Mouse (Mus musculus) myocyte (in vitro differentiated cells): ENCODE results near the gene Fbll1. TPM values are rescaled to one million over a fixed set of nuclear protein-coding genes. Genes with fewer than 3 reads are reported as not detected.
"Not testable (repeated sequence)": the region's sequence is repeated elsewhere in the genome, so short reads cannot be mapped to it uniquely, and the experiment has no call there.

ENCODE experiments used
- H3K27me3 ChIP-seq: one replicate; pipeline ENCODE4 v1.6.1; 2011; ENCODE audit not compliant: control insufficient read depth, insufficient read depth, insufficient read length
- H3K36me3 ChIP-seq: one replicate; pipeline ENCODE4 v1.6.1; 2011; ENCODE audit not compliant: control insufficient read depth, insufficient read depth
- H3K4me2 ChIP-seq: one replicate; pipeline ENCODE4 v1.6.1; 2011; ENCODE audit warnings: low read depth, control low read depth
- H3K4me3 ChIP-seq: one replicate; pipeline ENCODE4 v1.5.1; 2011; ENCODE audit warnings: mild to moderate bottlenecking, control low read depth, moderate library complexity
- H3K79me2 ChIP-seq: one replicate; pipeline ENCODE4 v1.6.1; 2011; ENCODE audit not compliant: control insufficient read depth, insufficient read depth
- H3ac ChIP-seq: one replicate; pipeline ENCODE4 v1.6.1; 2011; ENCODE audit not compliant: control insufficient read depth, insufficient read length
- CEBPB ChIP-seq: IDR thresholded peaks from 2 replicates; pipeline ENCODE4 v1.6.1; 2011; ENCODE audit warnings: mild to moderate bottlenecking, moderate library complexity; ENCODE audit not compliant: poor library complexity, insufficient read depth, severe bottlenecking
- E2F4 ChIP-seq: IDR thresholded peaks from one replicate; pipeline ENCODE4 v1.6.1; 2011; ENCODE audit warnings: mild to moderate bottlenecking, control low read depth, moderate library complexity; ENCODE audit not compliant: insufficient read depth
- MAX ChIP-seq: IDR thresholded peaks from one replicate; pipeline ENCODE4 v1.6.1; 2011; ENCODE audit warnings: low read depth, mild to moderate bottlenecking, control low read depth
- MYOD1 ChIP-seq, 3 experiments: IDR thresholded peaks; one replicate each; pipeline ENCODE4 v1.6.1; 2011; ENCODE audit warnings: control low read depth in 2 of 3, low read depth in 2 of 3, mild to moderate bottlenecking in 2 of 3, moderate library complexity in 1 of 3; ENCODE audit not compliant: insufficient read length in 2 of 3, control insufficient read depth in 1 of 3
- MYOG ChIP-seq, 3 experiments: IDR thresholded peaks; one replicate each; pipeline ENCODE4 v1.6.1; 2011; ENCODE audit warnings: control low read depth in 2 of 3, low read depth in 2 of 3, mild to moderate bottlenecking in 2 of 3; ENCODE audit not compliant: insufficient read length in 2 of 3, control insufficient read depth in 1 of 3, insufficient read depth in 1 of 3
- POLR2A ChIP-seq: IDR thresholded peaks from one replicate; pipeline ENCODE4 v1.6.1; 2011; ENCODE audit warnings: low read depth, mild to moderate bottlenecking, control low read depth, moderate library complexity; ENCODE audit not compliant: insufficient read length
- POLR2AphosphoS2 ChIP-seq: IDR thresholded peaks from one replicate; pipeline ENCODE4 v1.6.1; 2011; ENCODE audit warnings: low read depth, control low read depth; ENCODE audit not compliant: insufficient read length
- REST ChIP-seq: IDR thresholded peaks from one replicate; pipeline ENCODE4 v1.6.1; 2011; ENCODE audit warnings: mild to moderate bottlenecking, control low read depth, moderate library complexity; ENCODE audit not compliant: insufficient read depth, insufficient read length
- SRF ChIP-seq: IDR thresholded peaks from one replicate; pipeline ENCODE4 v1.6.1; 2011; ENCODE audit warnings: low read depth; ENCODE audit not compliant: control insufficient read depth, insufficient read length
- TCF12 ChIP-seq: IDR thresholded peaks from one replicate; pipeline ENCODE4 v1.6.1; 2011; ENCODE audit warnings: mild to moderate bottlenecking, control low read depth; ENCODE audit not compliant: poor library complexity, insufficient read depth, severe bottlenecking
- TCF3 ChIP-seq: IDR thresholded peaks from one replicate; pipeline ENCODE4 v1.6.1; 2011; ENCODE audit warnings: low read depth, control low read depth; ENCODE audit not compliant: insufficient read length
- USF1 ChIP-seq: IDR thresholded peaks from one replicate; pipeline ENCODE4 v1.6.1; 2011; ENCODE audit warnings: low read depth, mild to moderate bottlenecking, control low read depth, moderate library complexity
- polyA plus RNA-seq: library from polyadenylated mRNA; unstranded; fragments of >200 nt; fragmentation: generic; extraction: Trizol; gene quantifications from one replicate; pipeline ENCODE4 v1.2.1, GENCODE M21; 2012; ENCODE audit warnings: missing spikeins

Gene Fbll1
- not detected for polyA plus RNA-seq

GRCm38 (mm10) chr11:35798874-35799273 lies at the start of gene Fbll1:
Gene Fbll1, minus strand, starts transcription at chr11:35798884.
- H3K27me3 ChIP-seq, result no peaks in the 10 kb centered on the region
- H3K4me3 ChIP-seq, result no peak within 1 kb of the TSS
- no peak within 1 kb of the TSS for H3K4me2 ChIP-seq
- no peaks in the 10 kb centered on the region for H3K79me2 ChIP-seq
- no peaks in the 10 kb centered on the region for H3K36me3 ChIP-seq
- TF ChIP-seq REST (peak; percentile 94), POLR2AphosphoS2 (no peak)
- no peak within 1 kb of the TSS for H3ac ChIP-seq

DNA sequence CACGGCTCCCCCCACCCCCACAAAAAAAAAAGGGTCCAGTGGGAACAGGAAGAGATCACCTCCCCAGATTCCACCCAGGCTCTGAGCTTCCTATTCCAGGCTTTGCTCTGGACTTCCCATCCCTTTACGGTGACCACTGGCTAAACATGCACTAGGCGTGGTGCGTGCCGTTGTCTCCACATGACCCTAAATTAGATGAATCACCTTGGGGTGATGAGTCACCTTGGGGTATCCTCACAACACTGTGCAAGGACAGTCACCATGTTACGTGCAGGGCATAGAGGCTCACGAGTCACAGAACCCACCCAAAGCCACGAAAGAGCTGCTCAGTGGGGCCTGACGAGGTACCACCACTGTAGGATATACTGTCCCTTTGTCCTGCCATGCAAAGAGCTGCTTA lies 45.6 kb upstream of the Fbll1 start:
- peak overlapping the region; percentile 38 for H3K4me2 ChIP-seq
- TF ChIP-seq USF1 (peak; percentile 29), MAX (no peak)
- no peaks in the 10 kb centered on the region for H3K27me3 ChIP-seq
- H3K4me3 ChIP-seq, result no peak overlapping the region
- H3K79me2 ChIP-seq, result no peaks in the 10 kb centered on the region
- H3K36me3 ChIP-seq, result no peaks in the 10 kb centered on the region
- no peak overlapping the region for H3ac ChIP-seq

GRCm38 (mm10) chr11:35842560-35842959 lies 43.9 kb upstream of the Fbll1 start:
- not testable (repeated sequence) for H3K4me3 ChIP-seq, H3K27me3 ChIP-seq, H3K79me2 ChIP-seq, H3K36me3 ChIP-seq, H3ac ChIP-seq, H3K4me2 ChIP-seq

GRCm38 (mm10) chr11:35841738-35842325 lies 43.1 kb upstream of the Fbll1 start:
- Histone ChIP-seq H3K27me3 (no peaks in the 10 kb centered on the region), H3K36me3 (no peaks in the 10 kb centered on the region), H3K4me2 (no peak overlapping the region), H3ac (no peak overlapping the region), H3K4me3 (no peak overlapping the region), H3K79me2 (no peaks in the 10 kb centered on the region)
- TF ChIP-seq CEBPB, result no peak
- TF ChIP-seq USF1, result no peak
- TF ChIP-seq POLR2AphosphoS2, result no peak
- no peak for TF ChIP-seq SRF
- TF ChIP-seq TCF3, result no peak
- TF ChIP-seq E2F4, result no peak
- no peak for TF ChIP-seq REST
- no peak for TF ChIP-seq MAX
- TF ChIP-seq POLR2A, result no peak
- no peak for TF ChIP-seq MYOD1 (IDR thresholded peaks at IDR 0.05; ENCODE audit: control insufficient read depth in 1 of 3, insufficient read length in 2 of 3, low read depth in 2 of 3)
- TF ChIP-seq TCF12, result no peak
- TF ChIP-seq MYOG (IDR thresholded peaks at IDR 0.05; ENCODE audit: control insufficient read depth in 1 of 3, insufficient read depth in 1 of 3, insufficient read length in 2 of 3, low read depth in 2 of 3), result no peak

- H3K27me3 ChIP-seq, H3K4me3 ChIP-seq, H3K36me3 ChIP-seq, H3K4me2 ChIP-seq, H3K79me2 ChIP-seq, H3ac ChIP-seq: not testable (repeated sequence)
Observed at GRCm38 (mm10) chr11:35840806-35841205, 42.1 kb upstream of the Fbll1 start.

DNA sequence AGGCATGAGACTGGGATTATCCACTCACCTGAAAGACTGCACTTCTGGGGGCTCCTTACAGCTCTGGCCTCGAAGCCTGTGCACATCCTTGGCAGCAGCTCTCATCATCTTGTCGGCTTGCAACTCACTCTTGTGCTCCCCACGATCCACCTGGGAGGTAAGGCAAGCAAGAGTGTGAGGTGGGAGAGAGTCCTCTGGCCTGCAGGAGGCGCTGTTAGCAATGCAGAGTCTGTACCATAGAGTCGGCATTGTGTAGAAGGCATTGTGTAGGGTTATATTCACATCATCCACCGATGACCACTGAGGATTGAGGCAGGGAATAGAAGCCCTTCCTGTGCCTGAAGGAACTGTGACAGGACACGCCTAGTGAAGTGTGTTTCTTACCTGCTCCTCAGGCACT lies 41.6 kb upstream of the Fbll1 start:
- Histone ChIP-seq H3K4me2 (no peak overlapping the region), H3K27me3 (no peaks in the 10 kb centered on the region), H3K4me3 (no peak overlapping the region), H3K36me3 (no peaks in the 10 kb centered on the region), H3ac (no peak overlapping the region), H3K79me2 (no peaks in the 10 kb centered on the region)
- TF ChIP-seq POLR2AphosphoS2, result no peak
- no peak for TF ChIP-seq TCF12
- no peak for TF ChIP-seq USF1
- no peak for TF ChIP-seq POLR2A
- TF ChIP-seq MYOG (IDR thresholded peaks at IDR 0.05; ENCODE audit: control insufficient read depth in 1 of 3, insufficient read depth in 1 of 3, insufficient read length in 2 of 3, low read depth in 2 of 3), result no peak
- no peak for TF ChIP-seq E2F4
- no peak for TF ChIP-seq TCF3
- TF ChIP-seq CEBPB, result no peak
- TF ChIP-seq MAX, result no peak
- TF ChIP-seq MYOD1 (IDR thresholded peaks at IDR 0.05; ENCODE audit: control insufficient read depth in 1 of 3, insufficient read length in 2 of 3, low read depth in 2 of 3), result no peak
- TF ChIP-seq SRF, result no peak
- no peak for TF ChIP-seq REST
